Mouse (Mus musculus) embryo, embryonic 9.5 days (tissue): ENCODE measurements around the gene Pheta1.
A peak's percentile ranks its signal among the peaks of the same experiment; 100 is the strongest.

ENCODE experiments used
- DNase-seq: peaks from one replicate; pipeline ENCODE4 v3.0.0-alpha.2; 2017; ENCODE audit errors: extremely low spot score

Pheta1 gene

DNA sequence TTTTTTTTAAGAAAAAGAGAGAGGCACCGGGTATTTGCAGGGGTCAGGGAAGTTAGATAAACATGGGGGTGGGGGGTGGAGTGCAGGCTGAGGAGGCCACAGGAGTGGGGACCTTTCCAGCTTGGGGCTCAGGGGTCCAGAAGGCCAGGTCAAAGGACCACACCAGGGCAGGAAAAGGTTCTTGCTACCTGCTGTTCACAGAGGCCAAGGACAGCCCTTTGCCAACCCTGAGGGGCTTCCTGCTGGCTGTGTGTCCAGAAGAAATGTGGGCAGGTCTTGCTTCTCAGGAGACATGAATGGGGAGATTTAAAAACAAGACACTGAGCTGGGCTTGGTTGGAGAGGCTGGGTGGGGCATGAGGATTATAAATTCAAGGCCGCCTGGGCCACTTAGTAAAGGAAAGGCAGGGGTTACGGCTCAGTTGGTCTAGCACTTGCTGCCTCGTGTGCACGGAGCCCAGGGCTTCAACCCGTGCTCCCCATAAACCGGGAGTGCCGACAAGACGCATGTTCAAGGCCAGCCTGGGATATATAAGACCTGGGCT is 41.1 kb downstream of the Pheta1 start:
- DNase-seq = peak; percentile 31

DNA sequence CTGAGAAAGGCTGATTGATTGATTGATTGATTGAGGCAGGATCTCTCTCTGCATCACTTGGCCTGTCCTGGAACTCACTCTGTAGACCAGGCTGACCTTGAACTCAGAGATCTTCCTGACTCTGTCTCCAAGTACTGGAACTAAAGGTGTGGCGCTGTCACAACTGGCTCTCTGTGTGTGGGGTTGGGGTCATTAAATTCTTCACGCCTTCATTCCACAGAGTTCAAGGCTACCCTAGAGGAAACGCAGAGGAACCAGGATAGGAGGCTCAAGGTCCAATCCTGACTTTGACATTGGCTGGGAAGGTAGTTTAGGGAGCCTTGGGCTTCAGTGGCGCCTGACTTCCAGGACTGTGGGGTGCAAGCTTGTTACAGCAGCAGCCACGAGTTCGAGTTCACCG is 42.1 kb downstream of the Pheta1 start:
- no peak for DNase-seq

DNA sequence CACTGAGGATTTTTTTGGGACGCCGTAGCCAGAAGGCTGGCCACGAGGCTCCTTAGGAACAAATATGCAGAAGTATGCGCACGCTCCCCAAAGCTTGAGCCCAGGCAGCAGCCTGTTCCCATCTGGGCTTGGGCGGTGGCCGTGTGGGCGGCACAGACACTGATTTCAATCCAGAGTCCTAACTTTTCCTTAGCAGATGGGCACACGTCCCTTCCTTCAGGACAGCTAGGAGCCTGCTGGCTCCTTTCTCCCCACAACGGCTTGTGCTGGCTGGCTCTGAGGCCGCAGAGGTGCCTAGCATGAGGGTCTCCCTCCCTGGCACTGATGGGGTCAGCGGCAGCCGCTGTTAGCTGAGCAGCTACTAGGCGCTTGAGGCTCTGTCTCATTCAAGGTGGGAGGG is 43.5 kb downstream of the Pheta1 start:
- DNase-seq = no peak

DNA sequence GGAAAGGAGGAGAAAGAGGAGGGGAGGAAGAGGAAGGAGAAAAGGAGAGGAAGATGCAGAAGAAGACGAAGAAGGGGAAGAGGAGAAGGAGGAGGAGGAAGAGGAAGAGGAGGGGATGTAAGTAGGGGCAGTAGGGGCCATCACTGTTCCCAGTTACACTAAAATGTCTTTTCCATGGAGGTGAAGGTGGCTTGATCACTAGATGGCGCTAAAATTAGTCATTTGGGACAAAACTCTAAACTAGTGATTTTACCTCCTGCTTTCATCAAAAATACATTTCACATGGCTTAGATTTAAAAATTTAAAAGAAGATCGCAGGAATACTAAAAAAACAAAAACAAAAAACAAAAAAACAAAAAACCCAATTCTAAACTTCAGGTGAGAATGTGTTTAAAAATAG is 44.8 kb downstream of the Pheta1 start:
- no peak for DNase-seq

DNA sequence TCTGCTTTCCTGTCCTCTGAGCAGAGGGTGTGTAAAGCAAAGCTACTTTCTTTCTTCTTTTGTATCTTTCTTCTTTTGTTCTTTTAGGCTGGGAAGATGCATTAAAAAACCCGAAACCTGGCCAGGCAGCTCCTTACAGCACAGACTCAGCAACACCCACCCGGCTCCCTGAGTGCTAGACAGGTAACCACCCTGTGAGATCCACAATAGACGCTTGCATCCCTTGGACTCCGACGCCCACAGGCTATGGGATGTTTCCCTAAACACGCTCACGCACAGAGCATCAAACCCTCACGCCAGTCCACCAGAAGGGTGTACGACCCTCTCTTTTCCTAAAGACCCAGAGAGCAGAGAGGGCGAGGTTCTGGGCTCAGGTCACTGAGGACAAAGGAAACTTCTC is 45.9 kb downstream of the Pheta1 start:
- no peak for DNase-seq

DNA sequence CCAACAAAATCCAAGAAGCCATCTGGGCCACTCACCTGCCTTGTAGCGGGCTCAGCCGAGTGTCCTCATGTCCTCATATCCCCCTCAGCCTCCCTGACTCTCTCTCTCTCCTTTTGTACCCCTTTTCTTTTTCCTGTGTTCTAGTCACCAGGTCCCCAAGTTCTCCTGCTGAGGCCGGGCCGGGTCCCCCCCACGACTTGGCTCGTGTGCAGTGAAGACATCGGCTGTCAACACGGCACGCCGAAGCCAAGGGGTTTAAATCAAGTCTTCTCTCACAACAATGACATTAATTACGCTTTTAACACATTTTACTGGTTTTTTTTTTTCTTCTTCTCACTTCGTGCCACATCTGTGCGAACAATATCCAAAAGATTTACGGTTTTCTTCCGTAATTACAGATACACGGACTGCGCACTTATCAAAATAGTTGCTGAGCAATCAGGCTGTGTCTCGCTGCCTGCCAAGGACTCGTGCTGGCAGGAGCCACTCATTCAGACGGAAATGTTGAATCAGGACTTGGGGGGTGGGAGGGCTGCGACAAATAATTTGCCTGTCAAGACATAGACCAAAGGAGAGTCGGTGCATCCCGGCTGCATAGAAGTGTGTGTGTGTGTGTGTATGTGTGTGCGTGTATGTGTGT is 46.5 kb downstream of the Pheta1 start:
- DNase-seq = no peak

DNA sequence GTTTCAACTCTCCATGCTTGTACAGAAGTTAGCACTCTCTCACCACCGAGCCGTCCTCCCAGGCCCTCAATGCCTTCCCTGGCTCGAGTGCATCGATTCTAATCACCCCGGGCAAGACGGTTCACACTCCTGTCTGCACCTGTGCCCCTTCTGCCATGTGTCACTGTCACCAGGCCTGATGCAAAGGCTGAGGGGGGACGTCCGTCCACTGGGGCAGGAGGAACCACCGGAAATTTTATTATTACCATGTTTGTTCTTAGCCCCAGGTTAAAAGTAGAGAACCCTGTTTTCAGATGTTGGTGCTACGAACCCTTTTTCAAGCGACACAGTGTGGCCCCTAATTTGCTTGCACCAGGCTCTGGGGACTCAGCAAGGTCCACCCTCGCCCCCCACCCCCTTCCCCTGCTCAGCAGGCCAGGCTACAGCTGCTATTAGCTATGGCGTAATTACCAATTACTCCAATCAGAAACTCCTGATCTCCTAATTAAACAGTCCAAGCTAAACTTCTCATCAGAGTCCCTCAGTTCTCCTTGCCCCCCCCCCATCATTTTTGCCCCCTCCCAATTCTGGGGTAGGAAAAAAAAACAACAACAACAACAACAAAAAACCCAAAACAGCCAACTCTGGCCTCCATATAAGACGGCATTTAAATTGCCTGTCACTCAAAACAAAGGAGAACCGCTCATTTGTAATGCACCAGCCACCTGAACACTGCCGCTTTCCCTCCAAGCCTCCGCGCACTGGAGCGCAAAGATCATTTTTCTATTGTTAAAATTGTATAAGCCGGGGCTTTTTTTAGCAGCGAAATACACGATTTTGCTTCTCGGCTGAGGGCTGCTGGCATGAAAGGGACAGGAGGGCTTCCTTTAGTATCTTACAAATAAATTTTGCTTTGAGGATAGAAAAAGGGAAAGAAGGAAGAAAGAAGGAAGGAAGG is 54.3 kb downstream of the Pheta1 start:
- no peak for DNase-seq
